In the genomic region with DNA sequence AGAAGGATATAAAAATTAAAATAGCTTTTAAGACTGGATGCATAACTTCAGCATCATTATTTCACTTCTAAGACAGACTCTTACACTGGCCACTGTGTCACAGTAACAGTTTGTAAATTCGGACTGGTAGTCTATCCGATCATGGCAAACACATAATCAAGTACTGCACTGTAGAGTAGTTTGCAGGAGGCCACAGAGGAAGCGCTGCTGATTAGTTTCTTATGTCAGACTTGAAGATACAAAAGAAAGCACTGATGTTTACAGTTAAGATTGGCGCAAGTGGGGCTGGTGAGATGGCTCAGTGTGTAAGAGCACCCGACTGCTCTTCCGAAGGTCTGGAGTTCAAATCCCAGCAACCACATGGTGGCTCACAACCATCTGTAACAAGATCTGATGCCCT, we compare ENCODE assay signal across 35 mouse cellular contexts.
"Had no signal": no experiment of that assay in that cellular context is flagged by ENCODE, and none has a peak within 500 bp of the region (broad histone marks: within the 10 kb centered on the region; RNA-seq: fewer than 3 reads in every experiment).

No protein-coding gene starts in this region.

- H3K4me3 ChIP-seq: heart, embryonic 10.5 days; heart, embryonic 12.5 days; heart, embryonic 13.5 days; heart, embryonic 15.5 days; hindbrain, embryonic 10.5 days; hindbrain, embryonic 12.5 days; hindbrain, embryonic 13.5 days; hindbrain, embryonic 15.5 days; intestine, embryonic 15.5 days; kidney, embryonic 15.5 days; layer of hippocampus, adult 2 months had no signal

- H3K4me2 ChIP-seq: heart, embryonic 11.5 days; heart, embryonic 12.5 days; heart, embryonic 13.5 days; heart, embryonic 15.5 days; hindbrain, embryonic 12.5 days; hindbrain, embryonic 13.5 days; hindbrain, embryonic 14.5 days; hindbrain, embryonic 15.5 days; intestine, embryonic 15.5 days; kidney, embryonic 15.5 days had no signal

- H3K27me3 ChIP-seq: heart, embryonic 12.5 days; heart, embryonic 13.5 days; heart, embryonic 15.5 days; hindbrain, embryonic 12.5 days; hindbrain, embryonic 13.5 days; hindbrain, embryonic 15.5 days; intestine, embryonic 15.5 days; kidney, embryonic 15.5 days had no signal

- ATAC-seq: hindbrain, embryonic 16.5 days; hindbrain, postnatal 0 days; inflammation-experienced regulatory T-cells, adult 6 months; intestine, embryonic 15.5 days; intestine, embryonic 16.5 days; intestine, postnatal 0 days had no signal

- H3K9me3 ChIP-seq: heart, embryonic 10.5 days; heart, embryonic 12.5 days; heart, embryonic 13.5 days; heart, embryonic 15.5 days; hindbrain, embryonic 10.5 days; hindbrain, embryonic 12.5 days; hindbrain, embryonic 13.5 days; hindbrain, embryonic 15.5 days; intestine, embryonic 15.5 days; kidney, embryonic 15.5 days had no signal

- DNase-seq: heart, postnatal 10 days; heart, postnatal 14 days; heart, postnatal 36 days; heart, postnatal 4 days; kidney, adult 11 months; kidney, adult 18-20 months; kidney, adult 2 months; kidney, adult 8-10 months; kidney, adult 9 months; kidney, postnatal 10 days; kidney, postnatal 14 days; kidney, postnatal 25 days; kidney, postnatal 36 days; kidney, postnatal 4 days; layer of hippocampus, adult 9-11 months; layer of hippocampus, postnatal 36 days had no signal

- H3K9ac ChIP-seq: heart, embryonic 12.5 days; heart, embryonic 13.5 days; heart, embryonic 15.5 days; hindbrain, embryonic 12.5 days; hindbrain, embryonic 13.5 days; hindbrain, embryonic 14.5 days; hindbrain, embryonic 15.5 days; intestine, embryonic 15.5 days; kidney, embryonic 15.5 days had no signal

- H3K4me1 ChIP-seq: heart, embryonic 10.5 days; heart, embryonic 12.5 days; heart, embryonic 13.5 days; heart, embryonic 15.5 days; hindbrain, embryonic 12.5 days; hindbrain, embryonic 13.5 days; hindbrain, embryonic 15.5 days; intestine, embryonic 15.5 days; kidney, embryonic 15.5 days had no signal

- H3K36me3 ChIP-seq: heart, embryonic 10.5 days; heart, embryonic 12.5 days; heart, embryonic 13.5 days; heart, embryonic 15.5 days; hindbrain, embryonic 10.5 days; hindbrain, embryonic 12.5 days; intestine, embryonic 15.5 days; kidney, embryonic 15.5 days had no signal

- H3K27ac ChIP-seq: heart, embryonic 10.5 days; heart, embryonic 13.5 days; heart, embryonic 15.5 days; hindbrain, embryonic 10.5 days; hindbrain, embryonic 12.5 days; hindbrain, embryonic 13.5 days; hindbrain, embryonic 14.5 days; hindbrain, embryonic 15.5 days; hindbrain, postnatal 0 days; intestine, embryonic 15.5 days; kidney, embryonic 15.5 days; kidney, postnatal 0 days had no signal
